Mouse (Mus musculus) liver, adult 2 months (tissue): ENCODE measurements at regions not wholly inside any gene's neighbourhood (a gene's known extent, or its start where the extent isn't known, plus 50 kb on each side); places are given as distances from the start of the nearest gene placed in this dataset.

Experiments used
- CTCF ChIP-seq: fragments of 200-500 bp; IDR thresholded peaks from 2 replicates; pipeline ENCODE4 v1.5.1; 2011; ENCODE audit warnings: low read depth, low read length, control low read depth
- POLR2A ChIP-seq: fragments of 200-500 bp; IDR thresholded peaks from 2 replicates; pipeline ENCODE4 v1.6.1; 2011; ENCODE audit warnings: low read length, control low read depth; ENCODE audit not compliant: insufficient read depth; ENCODE audit errors: extremely low read depth

DNA sequence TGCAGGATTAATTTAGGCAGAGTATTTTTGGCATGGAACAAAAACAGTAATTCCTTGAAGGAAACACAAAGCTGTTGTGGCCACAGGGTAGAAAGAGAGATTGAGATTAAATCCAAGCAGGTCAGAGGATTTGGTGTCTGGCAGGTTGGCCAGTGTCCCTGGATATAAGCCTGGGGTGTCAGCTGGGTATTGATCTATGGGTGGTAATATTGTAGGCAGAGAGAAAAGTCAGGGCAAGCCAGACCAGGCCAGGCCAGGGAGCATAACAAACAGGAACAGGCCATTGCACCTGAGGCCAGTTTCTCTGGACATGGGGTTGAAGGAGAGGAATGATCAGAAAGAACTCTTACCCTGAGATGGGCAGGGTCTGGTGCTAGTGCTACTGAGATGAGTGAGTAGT, 61.8 kb downstream of the Zfp281 start:
- TF ChIP-seq CTCF (no peak), POLR2A (no peak)
